8 mouse cellular contexts compared by ENCODE assay signal in the genomic region with DNA sequence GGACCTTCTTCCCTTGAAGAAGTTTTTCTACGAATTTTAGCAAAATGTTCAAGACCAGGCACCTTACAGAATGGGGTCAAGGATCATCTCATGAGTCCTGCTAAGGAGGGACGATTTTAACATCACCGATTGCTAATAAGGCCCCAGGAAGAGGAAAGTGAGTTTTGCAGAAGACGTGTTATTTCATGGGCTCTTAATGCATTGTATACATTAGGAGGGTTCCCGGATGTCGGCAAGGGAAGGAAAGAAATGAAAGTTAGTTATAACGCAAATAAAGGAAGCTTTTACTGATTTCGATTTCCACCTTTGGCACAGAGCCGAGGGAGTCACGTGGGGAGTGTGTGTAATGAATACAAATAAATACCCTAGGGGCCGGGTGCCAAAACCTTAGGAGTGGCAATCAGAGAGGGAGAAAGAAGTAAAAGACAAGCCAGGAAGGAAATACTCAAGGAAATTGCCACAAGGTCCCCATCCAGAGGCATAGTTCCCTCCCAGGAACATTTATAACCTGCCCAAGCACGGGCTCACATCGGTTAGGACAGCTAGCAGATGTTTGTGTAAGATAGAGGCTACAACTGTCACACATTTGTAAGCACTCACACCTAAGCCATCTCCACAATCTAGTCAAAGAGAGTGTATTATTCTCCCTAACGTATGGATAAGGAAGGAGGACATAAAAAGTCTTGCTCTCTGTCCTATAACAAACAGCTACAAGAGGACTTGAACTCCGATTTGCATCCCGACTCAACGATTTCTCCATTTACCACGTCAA. TPM values are rescaled to one million over a fixed set of nuclear protein-coding genes. Genes with fewer than 3 reads are reported as not detected.
DNase-seq lines count a peak whose midpoint lies in the region; ATAC-seq and TF ChIP-seq lines count a peak whose summit lies in the region.

No protein-coding gene starts in this region.

- H3K4me3 ChIP-seq in hindbrain, postnatal 0 days (ENCODE audit: low read length) = no peak overlapping the region
- no peak overlapping the region for H3K4me3 ChIP-seq in hindbrain, embryonic 10.5 days
- H3K4me3 ChIP-seq in intestine, embryonic 16.5 days (ENCODE audit: low read length) = no peak overlapping the region
- no peak overlapping the region for H3K4me3 ChIP-seq in lung, adult 2 months (replicated peaks; ENCODE audit: extremely low read depth, low read depth, low read length)

- no peak for TF ChIP-seq CTCF in hindbrain, postnatal 0 days (IDR thresholded peaks at IDR 0.05; ENCODE audit: low read depth)
- TF ChIP-seq CTCF in lung, adult 2 months (IDR thresholded peaks at IDR 0.05; ENCODE audit: insufficient read depth, low read length) = no peak

- peak overlapping the region; percentile 21; the same call in 1 of the 2 replicates for H3K4me2 ChIP-seq in hindbrain, postnatal 0 days (ENCODE audit: low read depth, low read length)
- peak overlapping the region; percentile 21; the same call in 1 of the 2 replicates for H3K4me2 ChIP-seq in intestine, embryonic 16.5 days (ENCODE audit: low read depth, low read length)

- H3K36me3 ChIP-seq in hindbrain, postnatal 0 days (ENCODE audit: insufficient read depth, low read length) = no peaks in the 10 kb centered on the region
- H3K36me3 ChIP-seq in hindbrain, embryonic 10.5 days = no peaks in the 10 kb centered on the region
- no peaks in the 10 kb centered on the region for H3K36me3 ChIP-seq in intestine, embryonic 16.5 days (ENCODE audit: control insufficient read depth, insufficient read depth, low read length)

- H3K27me3 ChIP-seq in hindbrain, postnatal 0 days (ENCODE audit: insufficient read depth, low read length) = no peaks in the 10 kb centered on the region
- no peaks in the 10 kb centered on the region for H3K27me3 ChIP-seq in hindbrain, embryonic 10.5 days (ENCODE audit: insufficient read depth, poor library complexity, severe bottlenecking)
- H3K27me3 ChIP-seq in intestine, embryonic 16.5 days (replicated peaks; ENCODE audit: control insufficient read depth, insufficient read depth, low read length) = no peaks in the 10 kb centered on the region

- no peaks in the 10 kb centered on the region for H3K4me1 ChIP-seq in hindbrain, postnatal 0 days (ENCODE audit: insufficient read depth, low read length)
- H3K4me1 ChIP-seq in hindbrain, embryonic 10.5 days (replicated peaks) = no peaks in the 10 kb centered on the region
- no peaks in the 10 kb centered on the region for H3K4me1 ChIP-seq in intestine, embryonic 16.5 days (ENCODE audit: control insufficient read depth, insufficient read depth, low read length)
- H3K4me1 ChIP-seq in lung, adult 2 months (ENCODE audit: control insufficient read depth, insufficient read depth, low read length) = peaks cover 8% of the 10 kb centered on the region

- peak; percentile 75 for DNase-seq in hindbrain, postnatal 0 days (ENCODE audit: low spot score)
- no peak for DNase-seq in hindbrain, embryonic 10.5 days (ENCODE audit: low spot score)
- peak; percentile 16 for DNase-seq in brain, embryonic 18.5 days (ENCODE audit: low read depth, low spot score)
- DNase-seq in lung, adult 2 months = peak; percentile 60
- no peak for DNase-seq in adipocyte (ENCODE audit: low spot score)
- DNase-seq in heart, postnatal 25 days (ENCODE audit: low spot score) = no peak

- intact Hi-C loops in heart, postnatal 25 days (cut with DNase I) = no loop called here

- 59% methylated on average over 18 of the region's 18 CpGs for WGBS in hindbrain, postnatal 0 days
- 89% methylated on average over 18 of the region's 18 CpGs for WGBS in hindbrain, embryonic 10.5 days
- WGBS in intestine, embryonic 16.5 days = 52% methylated on average over 18 of the region's 18 CpGs
- whole genome bisulfite sequencing in lung, adult 2 months = 21% methylated on average over 18 of the region's 18 CpGs

- H3K9me3 ChIP-seq in hindbrain, postnatal 0 days (ENCODE audit: low read length) = no peaks in the 10 kb centered on the region
- H3K9me3 ChIP-seq in hindbrain, embryonic 10.5 days = no peaks in the 10 kb centered on the region
- no peaks in the 10 kb centered on the region for H3K9me3 ChIP-seq in intestine, embryonic 16.5 days (ENCODE audit: control insufficient read depth, low read length)

- H3K27ac ChIP-seq in hindbrain, postnatal 0 days = no peak overlapping the region
- no peak overlapping the region for H3K27ac ChIP-seq in hindbrain, embryonic 10.5 days
- no peak overlapping the region for H3K27ac ChIP-seq in intestine, embryonic 16.5 days (ENCODE audit: low read length)

- no peak for TF ChIP-seq POLR2A in lung, adult 2 months (IDR thresholded peaks at IDR 0.05; ENCODE audit: borderline replicate concordance, extremely low read depth, low read depth, low read length)

- no peak overlapping the region for H3K9ac ChIP-seq in hindbrain, postnatal 0 days (replicated peaks; ENCODE audit: low read length)
- no peak overlapping the region for H3K9ac ChIP-seq in intestine, embryonic 16.5 days (ENCODE audit: low read depth, low read length)

- no peak for ATAC-seq in hindbrain, postnatal 0 days
- 0 out of 2 replicates have a peak, but pooled peaks have one; percentile 13 for ATAC-seq in intestine, embryonic 16.5 days
- ATAC-seq in erythroid progenitor cell, adult 5-6 weeks (replicated peaks; ENCODE audit: low FRiP score, poor library complexity, severe bottlenecking) = no peak

RNA-seq across cellular contexts. Expression of a gene that starts 35.7 kb away (rescaled TPM):
- total RNA-seq in hindbrain, postnatal 0 days (2014; rRNA removed) = 44.6 and 51.9 TPM in 2 replicates
- 34.2 and 34.4 TPM in 2 replicates for polyA plus RNA-seq in hindbrain, postnatal 0 days (2015; fragmentation: Nextera tagmentation; extraction: Ambion mirVana)
- polyA plus RNA-seq in hindbrain, embryonic 10.5 days (2016; fragmentation: Nextera tagmentation; extraction: Ambion mirVana) = 4.6 and 6.9 TPM in 2 replicates
- 5.4 and 5.7 TPM in 2 replicates for polyA plus RNA-seq in intestine, embryonic 16.5 days (2015; fragmentation: Nextera tagmentation; extraction: Ambion mirVana)
- 23.2 and 31.2 TPM in 2 replicates for polyA plus RNA-seq in lung, adult 2 months (2012; rRNA removed)
- total RNA-seq in heart, postnatal 25 days (2021) = 100 to 1,000 TPM; 189 to 191 TPM
- total RNA-seq in erythroid progenitor cell, adult 5-6 weeks (2015; ENCODE audit: low replicate concordance) = not detected in 2 replicates
- total RNA-seq in erythroid progenitor cell, adult 5-6 weeks (2017; ENCODE audit: low replicate concordance) = 0.76 TPM in 1 of 2 replicates, not detected in the other

Comparison
In these comparisons a context has a peak if more than half of its experiments do, and no peak if none do; other contexts are left out.
1. DNase-seq: peak in hindbrain, postnatal 0 days (single experiment), brain, embryonic 18.5 days (single experiment) and lung, adult 2 months (single experiment); none in hindbrain, embryonic 10.5 days (single experiment), adipocyte (single experiment) and heart, postnatal 25 days (single experiment).